Mouse (Mus musculus): ENCODE results near the gene Tmod4. TPM values are rescaled to one million over a fixed set of nuclear protein-coding genes. Genes with fewer than 3 reads are reported as not detected.

The Tmod4 gene
- polyA plus RNA-seq, 1 experiment from 2014 or later, result 0.42 TPM

- H3K4me3 ChIP-seq (ENCODE audit: low read depth, low read length), result peak within 1 kb of the TSS; percentile 68
- WGBS, result 0% methylated on average over 66 of the region's 66 CpGs
- no peaks in the 10 kb centered on the region for H3K9me3 ChIP-seq (replicated peaks; ENCODE audit: control insufficient read depth, low read length)
- ATAC-seq (replicated peaks; ENCODE audit: insufficient number of reproducible peaks, low FRiP score, low TSS enrichment, low read depth) (peak; percentile 95), DNase-seq (ENCODE audit: low spot score) (peak; percentile 94)
- no peaks in the 10 kb centered on the region for H3K4me1 ChIP-seq (ENCODE audit: control insufficient read depth, insufficient read depth, low read length)
- H3K9ac ChIP-seq (replicated peaks; ENCODE audit: low read length), result peak within 1 kb of the TSS; percentile 85
- H3K27me3 ChIP-seq (ENCODE audit: control insufficient read depth, insufficient read depth, low read length), result no peaks in the 10 kb centered on the region; the same call in 1 of the 2 replicates
- peak within 1 kb of the TSS; percentile 85 for H3K4me2 ChIP-seq (ENCODE audit: low read depth, low read length)
- no peaks in the 10 kb centered on the region; the same call in 1 of the 2 replicates for H3K36me3 ChIP-seq (replicated peaks; ENCODE audit: control insufficient read depth, insufficient read depth, low read depth, low read length)
- H3K27ac ChIP-seq (replicated peaks; ENCODE audit: low read depth, low read length), result peak within 1 kb of the TSS; percentile 43; the same call in 1 of the 2 replicates
Observed at GRCm38 (mm10) chr3:95159987-95160963, 36.0 kb downstream of the Tmod4 start, which contains the start of gene Sema6c. Sema6c (plus strand) TSS chr3:95160457.

DNA sequence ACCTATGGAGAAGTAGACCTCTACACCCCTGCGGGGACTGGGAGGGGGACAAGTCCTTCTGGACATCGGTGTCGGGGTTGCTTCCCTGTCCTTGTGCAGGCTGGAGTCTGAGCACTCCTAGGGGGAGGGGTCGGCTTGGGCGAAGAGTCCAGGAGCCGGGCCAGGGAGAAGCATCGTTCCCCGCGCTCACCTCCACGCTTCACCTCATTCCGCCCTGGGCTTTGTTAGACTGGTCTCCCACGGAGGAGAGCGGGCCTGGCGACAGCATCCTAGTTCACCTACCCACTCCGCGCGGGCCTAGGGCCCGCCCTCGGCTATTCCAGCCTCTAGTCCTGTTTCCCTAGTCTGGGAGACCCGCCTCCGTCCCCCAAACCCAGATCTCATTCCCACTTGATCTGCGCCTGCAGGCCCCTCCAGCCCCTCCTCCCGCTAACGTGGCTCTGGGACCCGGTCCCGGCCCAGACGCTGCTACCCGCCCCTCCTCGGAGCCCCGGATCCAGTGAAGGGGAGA is 36.8 kb downstream of the Tmod4 start:
- ATAC-seq (replicated peaks; ENCODE audit: insufficient number of reproducible peaks, low FRiP score, low TSS enrichment, low read depth) (peak; percentile 25), DNase-seq (ENCODE audit: low spot score) (peak; percentile 60)
- H3K9ac ChIP-seq (replicated peaks; ENCODE audit: low read length), result peak overlapping the region; percentile 85
- H3K9me3 ChIP-seq (replicated peaks; ENCODE audit: control insufficient read depth, low read length), result no peaks in the 10 kb centered on the region
- peak overlapping the region; percentile 68 for H3K4me3 ChIP-seq (ENCODE audit: low read depth, low read length)
- no peaks in the 10 kb centered on the region; the same call in 1 of the 2 replicates for H3K36me3 ChIP-seq (replicated peaks; ENCODE audit: control insufficient read depth, insufficient read depth, low read depth, low read length)
- H3K27me3 ChIP-seq (ENCODE audit: control insufficient read depth, insufficient read depth, low read length), result no peaks in the 10 kb centered on the region; the same call in 1 of the 2 replicates
- H3K27ac ChIP-seq (replicated peaks; ENCODE audit: low read depth, low read length), result peak overlapping the region; percentile 43; the same call in 1 of the 2 replicates
- peak overlapping the region; percentile 85 for H3K4me2 ChIP-seq (ENCODE audit: low read depth, low read length)
- H3K4me1 ChIP-seq (ENCODE audit: control insufficient read depth, insufficient read depth, low read length), result no peaks in the 10 kb centered on the region
- 0% methylated on average over 30 of the region's 30 CpGs for WGBS

DNA sequence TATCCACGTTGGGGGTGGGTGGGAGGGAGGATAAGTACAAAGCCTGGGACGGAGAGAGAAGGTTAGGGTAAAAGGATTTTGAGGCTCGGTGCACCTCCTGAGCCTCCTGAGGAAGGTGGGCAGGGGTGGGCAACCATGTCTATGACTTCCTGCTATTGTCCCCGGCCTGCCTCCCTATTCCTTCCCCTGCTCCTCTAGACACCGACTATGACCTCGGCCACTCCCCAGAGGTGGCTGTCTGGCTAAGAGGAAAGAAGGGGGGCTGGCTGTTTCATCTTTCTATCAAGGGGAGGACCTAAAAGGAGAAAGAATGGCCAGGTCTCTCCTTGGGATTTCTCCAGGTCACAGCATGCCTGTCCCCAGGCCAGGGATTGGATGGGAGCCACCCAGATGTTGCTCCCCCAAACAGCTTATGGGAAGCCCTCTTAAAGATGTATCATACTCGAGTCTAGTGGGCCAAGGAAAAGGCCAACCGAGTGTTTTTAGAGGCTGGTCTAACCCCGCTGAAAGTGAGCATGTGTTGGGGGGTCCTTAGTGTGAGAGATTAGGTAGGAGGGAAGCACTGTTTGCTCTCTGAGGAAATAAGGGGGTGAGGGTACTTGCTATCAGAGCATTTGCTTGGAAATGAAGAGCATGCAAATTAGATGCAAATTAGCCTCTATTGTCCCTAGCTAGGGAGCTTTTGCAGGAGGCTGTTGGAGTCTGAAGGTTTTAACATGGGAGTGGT is 37.5 kb downstream of the Tmod4 start:
- H3K27me3 ChIP-seq (ENCODE audit: control insufficient read depth, insufficient read depth, low read length), result no peaks in the 10 kb centered on the region; the same call in 1 of the 2 replicates
- H3K4me1 ChIP-seq (ENCODE audit: control insufficient read depth, insufficient read depth, low read length), result no peaks in the 10 kb centered on the region
- H3K4me3 ChIP-seq (ENCODE audit: low read depth, low read length), result peak overlapping the region; percentile 68
- WGBS, result 5% methylated on average over 9 of the region's 9 CpGs
- H3K36me3 ChIP-seq (replicated peaks; ENCODE audit: control insufficient read depth, insufficient read depth, low read depth, low read length), result no peaks in the 10 kb centered on the region; the same call in 1 of the 2 replicates
- H3K9me3 ChIP-seq (replicated peaks; ENCODE audit: control insufficient read depth, low read length), result no peaks in the 10 kb centered on the region
- ATAC-seq (replicated peaks; ENCODE audit: insufficient number of reproducible peaks, low FRiP score, low TSS enrichment, low read depth) (no peak), DNase-seq (ENCODE audit: low spot score) (peak; percentile 15)
- H3K27ac ChIP-seq (replicated peaks; ENCODE audit: low read depth, low read length), result peak overlapping the region; percentile 43
- peak overlapping the region; percentile 85 for H3K4me2 ChIP-seq (ENCODE audit: low read depth, low read length)
- peak overlapping the region; percentile 85 for H3K9ac ChIP-seq (replicated peaks; ENCODE audit: low read length)

GRCm38 (mm10) chr3:95162345-95162628 is 38.0 kb downstream of the Tmod4 start:
- no peaks in the 10 kb centered on the region for H3K9me3 ChIP-seq (replicated peaks; ENCODE audit: control insufficient read depth, low read length)
- H3K27ac ChIP-seq (replicated peaks; ENCODE audit: low read depth, low read length), result no peak overlapping the region
- no peaks in the 10 kb centered on the region; the same call in 1 of the 2 replicates for H3K27me3 ChIP-seq (ENCODE audit: control insufficient read depth, insufficient read depth, low read length)
- H3K4me2 ChIP-seq (ENCODE audit: low read depth, low read length), result peak overlapping the region; percentile 85; the same call in 1 of the 2 replicates
- no peaks in the 10 kb centered on the region for H3K4me1 ChIP-seq (ENCODE audit: control insufficient read depth, insufficient read depth, low read length)
- ATAC-seq (replicated peaks; ENCODE audit: insufficient number of reproducible peaks, low FRiP score, low TSS enrichment, low read depth) (no peak), DNase-seq (ENCODE audit: low spot score) (no peak)
- no peak overlapping the region for H3K9ac ChIP-seq (replicated peaks; ENCODE audit: low read length)
- H3K36me3 ChIP-seq (replicated peaks; ENCODE audit: control insufficient read depth, insufficient read depth, low read depth, low read length), result peaks cover 3% of the 10 kb centered on the region
- 59% methylated on average over 2 of the region's 2 CpGs for WGBS
- H3K4me3 ChIP-seq (ENCODE audit: low read depth, low read length), result 0 out of 2 replicates have a peak overlapping the region, but pooled peaks have one; percentile 1

- Histone ChIP-seq H3K9me3 (replicated peaks; ENCODE audit: control insufficient read depth, low read length) (no peaks in the 10 kb centered on the region), H3K27ac (replicated peaks; ENCODE audit: low read depth, low read length) (no peak overlapping the region), H3K4me2 (ENCODE audit: low read depth, low read length) (no peak overlapping the region), H3K36me3 (replicated peaks; ENCODE audit: control insufficient read depth, insufficient read depth, low read depth, low read length) (peaks cover 3% of the 10 kb centered on the region), H3K9ac (replicated peaks; ENCODE audit: low read length) (peak overlapping the region; percentile 6; the same call in 1 of the 2 replicates), H3K27me3 (ENCODE audit: control insufficient read depth, insufficient read depth, low read length) (no peaks in the 10 kb centered on the region; the same call in 1 of the 2 replicates), H3K4me1 (ENCODE audit: control insufficient read depth, insufficient read depth, low read length) (no peaks in the 10 kb centered on the region), H3K4me3 (ENCODE audit: low read depth, low read length) (no peak overlapping the region)
- 61% methylated on average over 11 of the region's 11 CpGs for WGBS
- no peak for DNase-seq (ENCODE audit: low spot score)
- ATAC-seq (replicated peaks; ENCODE audit: insufficient number of reproducible peaks, low FRiP score, low TSS enrichment, low read depth), result no peak
Observed at GRCm38 (mm10) chr3:95163419-95164255, 39.4 kb downstream of the Tmod4 start.

DNA sequence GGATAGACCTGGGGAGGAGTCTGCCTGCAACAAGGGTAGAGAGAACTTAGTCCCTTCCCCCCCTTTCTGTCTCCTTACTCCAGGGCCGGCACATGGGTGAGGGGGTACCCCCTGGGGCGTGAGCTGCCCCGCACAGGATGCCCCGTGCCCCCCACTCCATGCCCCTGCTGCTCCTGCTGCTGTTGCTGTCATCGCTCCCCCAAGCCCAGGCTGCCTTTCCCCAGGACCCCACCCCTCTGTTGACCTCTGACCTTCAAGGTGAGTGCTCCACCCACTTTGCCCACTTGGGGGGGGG is 39.9 kb downstream of the Tmod4 start:
- Histone ChIP-seq H3K4me3 (ENCODE audit: low read depth, low read length) (no peak overlapping the region), H3K4me1 (ENCODE audit: control insufficient read depth, insufficient read depth, low read length) (no peaks in the 10 kb centered on the region), H3K9me3 (replicated peaks; ENCODE audit: control insufficient read depth, low read length) (no peaks in the 10 kb centered on the region), H3K4me2 (ENCODE audit: low read depth, low read length) (no peak overlapping the region), H3K9ac (replicated peaks; ENCODE audit: low read length) (no peak overlapping the region), H3K27me3 (ENCODE audit: control insufficient read depth, insufficient read depth, low read length) (no peaks in the 10 kb centered on the region), H3K36me3 (replicated peaks; ENCODE audit: control insufficient read depth, insufficient read depth, low read depth, low read length) (peaks cover 3% of the 10 kb centered on the region), H3K27ac (replicated peaks; ENCODE audit: low read depth, low read length) (no peak overlapping the region)
- no peak for DNase-seq (ENCODE audit: low spot score)
- 63% methylated on average over 5 of the region's 5 CpGs for WGBS
- ATAC-seq (replicated peaks; ENCODE audit: insufficient number of reproducible peaks, low FRiP score, low TSS enrichment, low read depth), result no peak

GRCm38 (mm10) chr3:95164840-95165239 is 40.6 kb downstream of the Tmod4 start:
- no peak overlapping the region for H3K4me3 ChIP-seq (ENCODE audit: low read depth, low read length)
- DNase-seq (ENCODE audit: low spot score) (no peak), ATAC-seq (replicated peaks; ENCODE audit: insufficient number of reproducible peaks, low FRiP score, low TSS enrichment, low read depth) (no peak)
- no peaks in the 10 kb centered on the region for H3K27me3 ChIP-seq (ENCODE audit: control insufficient read depth, insufficient read depth, low read length)
- H3K27ac ChIP-seq (replicated peaks; ENCODE audit: low read depth, low read length), result no peak overlapping the region
- H3K9me3 ChIP-seq (replicated peaks; ENCODE audit: control insufficient read depth, low read length), result no peaks in the 10 kb centered on the region
- no peak overlapping the region for H3K9ac ChIP-seq (replicated peaks; ENCODE audit: low read length)
- peaks cover 5% of the 10 kb centered on the region for H3K36me3 ChIP-seq (replicated peaks; ENCODE audit: control insufficient read depth, insufficient read depth, low read depth, low read length)
- WGBS, result 88% methylated on average over 5 of the region's 5 CpGs
- no peaks in the 10 kb centered on the region for H3K4me1 ChIP-seq (ENCODE audit: control insufficient read depth, insufficient read depth, low read length)
- H3K4me2 ChIP-seq (ENCODE audit: low read depth, low read length), result no peak overlapping the region
